Mouse (Mus musculus): ENCODE data around the gene Nlrp6. TPM values are rescaled to one million over a fixed set of nuclear protein-coding genes. Genes with fewer than 3 reads are reported as not detected.

Gene Nlrp6
- total and polyA plus RNA-seq, 2 experiments from 2014 or later, result 0.08 TPM; not detected in 1

- TF ChIP-seq EP300 (IDR thresholded peaks at IDR 0.05; ENCODE audit: low read depth) (no peak), CTCF (IDR thresholded peaks at IDR 0.05; ENCODE audit: low read depth) (no peak)
- H3K4me2 ChIP-seq (ENCODE audit: low read depth, low read length), result peak within 1 kb of the TSS; percentile 5; the same call in 1 of the 2 replicates
- H3K4me1 ChIP-seq (ENCODE audit: control insufficient read depth, insufficient read depth), result peaks cover 43% of the 10 kb centered on the region
- no peaks in the 10 kb centered on the region for H3K27me3 ChIP-seq (ENCODE audit: control insufficient read depth, insufficient read depth, low read length)
- H3K27ac ChIP-seq (ENCODE audit: low read depth), result peak within 1 kb of the TSS; percentile 60
- ATAC-seq (ENCODE audit: insufficient read depth, low read depth) (no peak), DNase-seq (ENCODE audit: low spot score) (no peak)
- H3K4me3 ChIP-seq (ENCODE audit: low read depth, low read length), result no peak within 1 kb of the TSS
- WGBS, result 87% methylated on average over 16 of the region's 16 CpGs
- H3K9me3 ChIP-seq (replicated peaks; ENCODE audit: control insufficient read depth, low read length), result no peaks in the 10 kb centered on the region
- H3K36me3 ChIP-seq (replicated peaks; ENCODE audit: control insufficient read depth, insufficient read depth, low read length), result peaks cover 28% of the 10 kb centered on the region; the same call in 1 of the 2 replicates
- H3K9ac ChIP-seq (replicated peaks; ENCODE audit: low read depth, low read length), result no peak within 1 kb of the TSS
Observed at GRCm38 (mm10) chr7:140949824-140950530, 29.3 kb downstream of the Nlrp6 start, which contains the start of gene Ifitm5. Ifitm5 (minus strand) TSS chr7:140950291.

GRCm38 (mm10) chr7:140951051-140951450, 30.3 kb downstream of the Nlrp6 start:
- DNase-seq (ENCODE audit: low spot score) (peak; percentile 31), ATAC-seq (ENCODE audit: insufficient read depth, low read depth) (no peak)
- Histone ChIP-seq H3K4me3 (ENCODE audit: low read depth, low read length) (no peak overlapping the region), H3K4me1 (ENCODE audit: control insufficient read depth, insufficient read depth) (peaks cover 44% of the 10 kb centered on the region), H3K9me3 (replicated peaks; ENCODE audit: control insufficient read depth, low read length) (no peaks in the 10 kb centered on the region), H3K27me3 (ENCODE audit: control insufficient read depth, insufficient read depth, low read length) (no peaks in the 10 kb centered on the region), H3K36me3 (replicated peaks; ENCODE audit: control insufficient read depth, insufficient read depth, low read length) (peaks cover 19% of the 10 kb centered on the region; the same call in 1 of the 2 replicates), H3K27ac (ENCODE audit: low read depth) (peak overlapping the region; percentile 60), H3K9ac (replicated peaks; ENCODE audit: low read depth, low read length) (no peak overlapping the region), H3K4me2 (ENCODE audit: low read depth, low read length) (peak overlapping the region; percentile 5; the same call in 1 of the 2 replicates)
- TF ChIP-seq CTCF (IDR thresholded peaks at IDR 0.05; ENCODE audit: low read depth) (no peak), EP300 (IDR thresholded peaks at IDR 0.05; ENCODE audit: low read depth) (0 out of 2 replicates have a peak, but pooled peaks have one; percentile 16)
- WGBS, result 35% methylated on average over 8 of the region's 8 CpGs

- Histone ChIP-seq H3K27me3 (ENCODE audit: control insufficient read depth, insufficient read depth, low read length) (no peaks in the 10 kb centered on the region), H3K4me2 (ENCODE audit: low read depth, low read length) (no peak overlapping the region), H3K27ac (ENCODE audit: low read depth) (peak overlapping the region; percentile 60), H3K4me3 (ENCODE audit: low read depth, low read length) (no peak overlapping the region), H3K9me3 (replicated peaks; ENCODE audit: control insufficient read depth, low read length) (no peaks in the 10 kb centered on the region), H3K36me3 (replicated peaks; ENCODE audit: control insufficient read depth, insufficient read depth, low read length) (peaks cover 17% of the 10 kb centered on the region; the same call in 1 of the 2 replicates), H3K9ac (replicated peaks; ENCODE audit: low read depth, low read length) (no peak overlapping the region), H3K4me1 (ENCODE audit: control insufficient read depth, insufficient read depth) (peaks cover 43% of the 10 kb centered on the region)
- no peak for ATAC-seq (ENCODE audit: insufficient read depth, low read depth)
- no peak for DNase-seq (ENCODE audit: low spot score)
- TF ChIP-seq EP300 (IDR thresholded peaks at IDR 0.05; ENCODE audit: low read depth) (no peak), CTCF (IDR thresholded peaks at IDR 0.05; ENCODE audit: low read depth) (no peak)
- 66% methylated on average over 6 of the region's 6 CpGs for WGBS
Observed at GRCm38 (mm10) chr7:140951765-140952164, 31.1 kb downstream of the Nlrp6 start.

- no peak for ATAC-seq (ENCODE audit: insufficient read depth, low read depth)
- H3K4me1 ChIP-seq (ENCODE audit: control insufficient read depth, insufficient read depth), result peaks cover 41% of the 10 kb centered on the region
- WGBS, result 66% methylated on average over 7 of the region's 7 CpGs
Observed at GRCm38 (mm10) chr7:140952441-140952840, 31.7 kb downstream of the Nlrp6 start.

GRCm38 (mm10) chr7:140953133-140953532, 32.4 kb downstream of the Nlrp6 start:
- 75% methylated on average over 11 of the region's 11 CpGs for WGBS
- TF ChIP-seq CTCF (IDR thresholded peaks at IDR 0.05; ENCODE audit: low read depth) (no peak), EP300 (IDR thresholded peaks at IDR 0.05; ENCODE audit: low read depth) (no peak)
- H3K27ac ChIP-seq (ENCODE audit: low read depth), result no peak overlapping the region
- H3K9ac ChIP-seq (replicated peaks; ENCODE audit: low read depth, low read length), result no peak overlapping the region
- H3K27me3 ChIP-seq (ENCODE audit: control insufficient read depth, insufficient read depth, low read length), result no peaks in the 10 kb centered on the region
- H3K9me3 ChIP-seq (replicated peaks; ENCODE audit: control insufficient read depth, low read length), result no peaks in the 10 kb centered on the region
- DNase-seq (ENCODE audit: low spot score), result no peak
- peak overlapping the region; percentile 59; the same call in 1 of the 2 replicates for H3K4me3 ChIP-seq (ENCODE audit: low read depth, low read length)
- H3K4me2 ChIP-seq (ENCODE audit: low read depth, low read length), result peak overlapping the region; percentile 74
- H3K4me1 ChIP-seq (ENCODE audit: control insufficient read depth, insufficient read depth), result peaks cover 35% of the 10 kb centered on the region
- ATAC-seq (ENCODE audit: insufficient read depth, low read depth), result no peak
- H3K36me3 ChIP-seq (replicated peaks; ENCODE audit: control insufficient read depth, insufficient read depth, low read length), result peaks cover 17% of the 10 kb centered on the region; the same call in 1 of the 2 replicates

More at GRCm38 (mm10) chr7:140952441-140952840, 31.7 kb downstream of the Nlrp6 start:
- no peak for DNase-seq (ENCODE audit: low spot score)
- no peak for TF ChIP-seq CTCF (IDR thresholded peaks at IDR 0.05; ENCODE audit: low read depth)
- TF ChIP-seq EP300 (IDR thresholded peaks at IDR 0.05; ENCODE audit: low read depth), result no peak
- no peaks in the 10 kb centered on the region for H3K27me3 ChIP-seq (ENCODE audit: control insufficient read depth, insufficient read depth, low read length)
- H3K27ac ChIP-seq (ENCODE audit: low read depth), result no peak overlapping the region
- peaks cover 17% of the 10 kb centered on the region; the same call in 1 of the 2 replicates for H3K36me3 ChIP-seq (replicated peaks; ENCODE audit: control insufficient read depth, insufficient read depth, low read length)
- H3K9ac ChIP-seq (replicated peaks; ENCODE audit: low read depth, low read length), result no peak overlapping the region
- no peaks in the 10 kb centered on the region for H3K9me3 ChIP-seq (replicated peaks; ENCODE audit: control insufficient read depth, low read length)
- H3K4me3 ChIP-seq (ENCODE audit: low read depth, low read length), result no peak overlapping the region
- no peak overlapping the region for H3K4me2 ChIP-seq (ENCODE audit: low read depth, low read length)
